Mouse (Mus musculus) stomach, postnatal 0 days (tissue): ENCODE measurements at regions not wholly inside any gene's neighbourhood (a gene's known extent, or its start where the extent isn't known, plus 50 kb on each side); places are given as distances from the start of the nearest gene placed in this dataset.

Source experiments
- ATAC-seq: fragments of 200-750 bp; cut with Nextera tagmentation; 2 replicates; pipeline ENCODE4 v1.8.0; 2017; ENCODE audit not compliant: low FRiP score, low TSS enrichment
- DNase-seq: peaks from one replicate; pipeline ENCODE4 v3.0.0-alpha.2; 2016; ENCODE audit warnings: low spot score
- H3K27ac ChIP-seq: fragments of 300-500 bp; sonication (generic); replicated peaks from 2 replicates; pipeline ENCODE4 v1.5.1; 2014; ENCODE audit warnings: mild to moderate bottlenecking, control low read depth
- H3K27me3 ChIP-seq: fragments of 300-500 bp; sonication (generic); 2 replicates; pipeline ENCODE4 v1.6.1; 2014; ENCODE audit warnings: low read length; ENCODE audit not compliant: control insufficient read depth, insufficient read depth
- H3K36me3 ChIP-seq: fragments of 300-500 bp; sonication (generic); 2 replicates; pipeline ENCODE4 v1.6.1; 2014; ENCODE audit warnings: low read length, mixed read lengths; ENCODE audit not compliant: control insufficient read depth, insufficient read depth
- H3K4me1 ChIP-seq: fragments of 300-500 bp; sonication (generic); replicated peaks from 2 replicates; pipeline ENCODE4 v1.6.1; 2014; ENCODE audit warnings: antibody characterized with exemption; ENCODE audit not compliant: control insufficient read depth, insufficient read depth
- H3K4me2 ChIP-seq: fragments of 300-500 bp; sonication (generic); replicated peaks from 2 replicates; pipeline ENCODE4 v1.6.1; 2014; ENCODE audit warnings: low read depth, mild to moderate bottlenecking, control low read depth, moderate library complexity
- H3K4me3 ChIP-seq: fragments of 300-500 bp; sonication (generic); 2 replicates; pipeline ENCODE4 v1.5.1; 2014; ENCODE audit warnings: low read depth, low read length, control low read depth
- H3K9ac ChIP-seq: fragments of 300-500 bp; sonication (generic); 2 replicates; pipeline ENCODE4 v1.6.1; 2014; ENCODE audit warnings: mild to moderate bottlenecking, low read length, control low read depth, mixed read lengths
- H3K9me3 ChIP-seq: fragments of 300-500 bp; sonication (generic); 2 replicates; pipeline ENCODE4 v1.6.1; 2016; ENCODE audit warnings: low read length; ENCODE audit not compliant: control insufficient read depth
- CTCF ChIP-seq: IDR thresholded peaks from 2 replicates; pipeline ENCODE4 v1.5.1; 2016; ENCODE audit warnings: antibody characterized with exemption, low read depth, mild to moderate bottlenecking, moderate library complexity
- EP300 ChIP-seq: optimal IDR thresholded peaks from 2 replicates; pipeline ENCODE3; 2016; ENCODE audit warnings: antibody characterized with exemption
- WGBS: fragments of 180-500 bp; shearing (Covaris S2); extraction: QIAGEN DNeasy Blood & Tissue Kit; methylation state at CpG from one replicate; pipeline ENCODE4 v1.1.7; 2014; 5-methylcytosine and 5-hydroxymethylcytosine counted together

- no peak overlapping the region for H3K4me3 ChIP-seq
- H3K27me3 ChIP-seq: no peaks in the 10 kb centered on the region
- no peaks in the 10 kb centered on the region for H3K4me1 ChIP-seq
- TF ChIP-seq EP300: no peak
- no peak for TF ChIP-seq CTCF
- DNase-seq (no peak), ATAC-seq (no peak)
- H3K4me2 ChIP-seq: no peak overlapping the region
- H3K27ac ChIP-seq: no peak overlapping the region
- 57% methylated on average over 1 of the region's 1 CpGs for WGBS
- no peak overlapping the region for H3K9ac ChIP-seq
- no peaks in the 10 kb centered on the region for H3K9me3 ChIP-seq
- no peaks in the 10 kb centered on the region for H3K36me3 ChIP-seq
Measured at GRCm38 (mm10) chrX:14592793-14593192, 381.8 kb downstream of the H2al1n start.

GRCm38 (mm10) chrX:14596799-14597198 is 385.9 kb downstream of the H2al1n start:
- no peaks in the 10 kb centered on the region for H3K9me3 ChIP-seq
- H3K27me3 ChIP-seq: no peaks in the 10 kb centered on the region
- H3K4me3 ChIP-seq: no peak overlapping the region
- H3K27ac ChIP-seq: no peak overlapping the region
- DNase-seq (no peak), ATAC-seq (no peak)
- no peaks in the 10 kb centered on the region for H3K36me3 ChIP-seq
- H3K4me2 ChIP-seq: no peak overlapping the region
- TF ChIP-seq CTCF (no peak), EP300 (no peak)
- H3K9ac ChIP-seq: no peak overlapping the region
- H3K4me1 ChIP-seq: no peaks in the 10 kb centered on the region

- Histone ChIP-seq H3K4me3 (no peak overlapping the region), H3K27me3 (no peaks in the 10 kb centered on the region), H3K36me3 (no peaks in the 10 kb centered on the region), H3K9me3 (no peaks in the 10 kb centered on the region), H3K27ac (no peak overlapping the region), H3K4me1 (no peaks in the 10 kb centered on the region), H3K4me2 (no peak overlapping the region), H3K9ac (no peak overlapping the region)
- DNase-seq (no peak), ATAC-seq (no peak)
- no peak for TF ChIP-seq CTCF
- TF ChIP-seq EP300: no peak
- 93% methylated on average over 2 of the region's 2 CpGs for WGBS
Measured at GRCm38 (mm10) chrX:14601916-14602315, 391.0 kb downstream of the H2al1n start.

GRCm38 (mm10) chrX:14609196-14609595 is 398.2 kb downstream of the H2al1n start:
- no peaks in the 10 kb centered on the region for H3K9me3 ChIP-seq
- H3K4me2 ChIP-seq: no peak overlapping the region
- H3K4me3 ChIP-seq: no peak overlapping the region
- H3K9ac ChIP-seq: no peak overlapping the region
- WGBS: 74% methylated on average over 1 of the region's 1 CpGs
- H3K4me1 ChIP-seq: no peaks in the 10 kb centered on the region
- no peak for ATAC-seq
- no peaks in the 10 kb centered on the region for H3K27me3 ChIP-seq
- TF ChIP-seq EP300 (no peak), CTCF (no peak)
- no peak overlapping the region for H3K27ac ChIP-seq
- H3K36me3 ChIP-seq: no peaks in the 10 kb centered on the region
- no peak for DNase-seq

- peak; percentile 75; the same call in 1 of the 2 replicates for ATAC-seq
- peak overlapping the region; percentile 58; the same call in 1 of the 2 replicates for H3K27ac ChIP-seq
- no peaks in the 10 kb centered on the region for H3K36me3 ChIP-seq
- H3K9me3 ChIP-seq: no peaks in the 10 kb centered on the region
- H3K4me2 ChIP-seq: 0 out of 2 replicates have a peak overlapping the region, but pooled peaks have one; percentile 5
- 21% methylated on average over 10 of the region's 10 CpGs for WGBS
- no peak for TF ChIP-seq CTCF
- TF ChIP-seq EP300: no peak
- peak; percentile 13 for DNase-seq
- H3K4me1 ChIP-seq: no peaks in the 10 kb centered on the region
- no peaks in the 10 kb centered on the region for H3K27me3 ChIP-seq
- H3K4me3 ChIP-seq: no peak overlapping the region
- no peak overlapping the region for H3K9ac ChIP-seq
Measured at GRCm38 (mm10) chrX:14628267-14628901, 417.4 kb downstream of the H2al1n start.

GRCm38 (mm10) chrX:14639378-14639777 is 428.4 kb downstream of the H2al1n start:
- Histone ChIP-seq H3K9me3 (no peaks in the 10 kb centered on the region), H3K36me3 (no peaks in the 10 kb centered on the region), H3K4me2 (no peak overlapping the region), H3K9ac (no peak overlapping the region), H3K27ac (no peak overlapping the region), H3K4me3 (no peak overlapping the region), H3K27me3 (no peaks in the 10 kb centered on the region), H3K4me1 (no peaks in the 10 kb centered on the region)
- TF ChIP-seq CTCF (no peak), EP300 (no peak)
- ATAC-seq (no peak), DNase-seq (no peak)
- 90% methylated on average over 3 of the region's 3 CpGs for WGBS
